Mouse (Mus musculus) lung, embryonic 14.5 days (tissue): Measurements from ENCODE around the gene Cd9. TPM values are rescaled to one million over a fixed set of nuclear protein-coding genes. Genes with fewer than 3 reads are reported as not detected.

Experiments used
- ATAC-seq: fragments of 200-750 bp; cut with Nextera tagmentation; 2 replicates; pipeline ENCODE4 v1.8.0; 2017; ENCODE audit warnings: mild to moderate bottlenecking, moderate TSS enrichment, moderate library complexity; ENCODE audit not compliant: insufficient read depth
- DNase-seq: peaks from one replicate; pipeline ENCODE4 v3.0.0-alpha.2; 2015
- H3K27ac ChIP-seq: fragments of 300-500 bp; sonication (generic); 2 replicates; pipeline ENCODE4 v1.5.1; 2014; ENCODE audit warnings: low read depth, mild to moderate bottlenecking, moderate library complexity
- H3K27me3 ChIP-seq: fragments of 300-500 bp; sonication (generic); 2 replicates; pipeline ENCODE4 v1.6.1; 2014; ENCODE audit warnings: low read length, control low read depth; ENCODE audit not compliant: insufficient read depth
- H3K36me3 ChIP-seq: fragments of 300-500 bp; sonication (generic); 2 replicates; pipeline ENCODE4 v1.6.1; 2014; ENCODE audit warnings: control low read depth; ENCODE audit not compliant: insufficient read depth
- H3K4me1 ChIP-seq: fragments of 300-500 bp; sonication (generic); 2 replicates; pipeline ENCODE4 v1.6.1; 2014; ENCODE audit warnings: antibody characterized with exemption, control low read depth; ENCODE audit not compliant: insufficient read depth
- H3K4me2 ChIP-seq: fragments of 300-500 bp; sonication (generic); 2 replicates; pipeline ENCODE4 v1.6.1; 2014; ENCODE audit warnings: mild to moderate bottlenecking
- H3K4me3 ChIP-seq: fragments of 300-500 bp; sonication (generic); 2 replicates; pipeline ENCODE4 v1.5.1; 2014; ENCODE audit warnings: low read depth, low read length
- H3K9ac ChIP-seq: fragments of 300-500 bp; sonication (generic); 2 replicates; pipeline ENCODE4 v1.6.1; 2014
- H3K9me3 ChIP-seq: fragments of 300-500 bp; sonication (generic); 2 replicates; pipeline ENCODE4 v1.6.1; 2016; ENCODE audit warnings: low read depth, low read length, control low read depth
- CTCF ChIP-seq: IDR thresholded peaks from 2 replicates; pipeline ENCODE4 v1.5.1; 2016; ENCODE audit warnings: antibody characterized with exemption, low read depth
- WGBS: fragments of 180-500 bp; shearing (Covaris S2); extraction: QIAGEN DNeasy Blood & Tissue Kit; methylation state at CpG from one replicate; pipeline ENCODE4 v1.1.7; 2014; 5-methylcytosine and 5-hydroxymethylcytosine counted together
- polyA plus RNA-seq: library from polyadenylated mRNA; unstranded; fragments of >200 nt; fragmentation: Nextera tagmentation; extraction: Ambion mirVana; gene quantifications from 2 replicates; pipeline ENCODE4 v1.2.1, GENCODE M21; 2014

Gene Cd9
- polyA plus RNA-seq, 1 experiment from 2014 or later: 128 TPM

DNA sequence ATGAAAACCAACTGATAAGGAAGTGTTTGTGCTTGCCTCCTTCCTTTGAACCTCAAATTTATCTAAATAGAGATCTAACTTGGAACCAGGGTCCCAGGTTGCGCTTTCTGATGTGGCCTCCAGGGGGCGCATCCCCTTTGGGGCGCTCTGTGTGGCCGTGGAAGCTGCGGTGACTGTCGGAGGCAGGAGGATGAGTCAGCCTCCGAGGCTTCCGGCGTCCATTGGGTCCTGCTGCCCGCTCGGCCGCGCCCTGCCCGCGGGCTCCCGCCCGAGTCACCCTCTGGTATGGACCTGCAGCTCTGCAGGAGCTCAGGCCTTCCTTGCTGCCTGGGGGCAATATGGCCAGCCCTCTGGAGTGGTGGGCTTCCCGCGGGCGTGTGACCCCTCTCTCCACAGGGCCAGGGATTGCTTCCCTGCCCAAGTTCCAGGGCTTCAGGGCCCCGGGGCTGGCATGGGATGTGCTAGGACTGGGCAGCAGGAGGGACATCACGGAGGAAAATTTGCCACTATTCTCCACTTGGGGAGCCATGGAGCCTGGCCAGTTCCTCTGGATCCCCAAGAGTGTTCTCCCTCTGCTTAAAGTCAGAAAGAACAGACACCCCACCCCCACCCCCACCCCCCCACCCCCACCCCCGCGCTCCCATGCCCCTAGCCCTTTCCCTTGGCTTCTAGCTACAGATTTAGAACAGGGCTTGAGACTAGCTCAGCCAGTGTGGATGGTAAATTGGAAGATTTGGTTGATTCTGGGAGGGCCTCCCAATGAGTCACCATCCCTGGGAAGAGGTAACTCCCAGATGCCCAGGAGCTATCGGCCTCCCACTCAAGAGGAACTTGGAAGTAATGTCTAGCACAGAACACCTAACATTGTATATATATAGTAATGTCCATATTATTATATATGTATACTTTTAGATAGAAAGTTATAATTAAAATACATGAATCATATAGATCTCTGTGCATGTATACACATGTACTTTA lies 67.9 kb downstream of the Cd9 start:
- Histone ChIP-seq H3K4me1 (peaks cover 3% of the 10 kb centered on the region; the same call in 1 of the 2 replicates), H3K4me3 (peak overlapping the region; percentile 45), H3K9me3 (no peaks in the 10 kb centered on the region), H3K36me3 (no peaks in the 10 kb centered on the region), H3K4me2 (peak overlapping the region; percentile 88), H3K9ac (peak overlapping the region; percentile 59), H3K27me3 (no peaks in the 10 kb centered on the region), H3K27ac (peak overlapping the region; percentile 69; the same call in 1 of the 2 replicates)
- 2% methylated on average over 25 of the region's 25 CpGs for WGBS
- ATAC-seq (peak; percentile 87), DNase-seq (peak; percentile 91)
- TF ChIP-seq CTCF: peak; percentile 92

DNA sequence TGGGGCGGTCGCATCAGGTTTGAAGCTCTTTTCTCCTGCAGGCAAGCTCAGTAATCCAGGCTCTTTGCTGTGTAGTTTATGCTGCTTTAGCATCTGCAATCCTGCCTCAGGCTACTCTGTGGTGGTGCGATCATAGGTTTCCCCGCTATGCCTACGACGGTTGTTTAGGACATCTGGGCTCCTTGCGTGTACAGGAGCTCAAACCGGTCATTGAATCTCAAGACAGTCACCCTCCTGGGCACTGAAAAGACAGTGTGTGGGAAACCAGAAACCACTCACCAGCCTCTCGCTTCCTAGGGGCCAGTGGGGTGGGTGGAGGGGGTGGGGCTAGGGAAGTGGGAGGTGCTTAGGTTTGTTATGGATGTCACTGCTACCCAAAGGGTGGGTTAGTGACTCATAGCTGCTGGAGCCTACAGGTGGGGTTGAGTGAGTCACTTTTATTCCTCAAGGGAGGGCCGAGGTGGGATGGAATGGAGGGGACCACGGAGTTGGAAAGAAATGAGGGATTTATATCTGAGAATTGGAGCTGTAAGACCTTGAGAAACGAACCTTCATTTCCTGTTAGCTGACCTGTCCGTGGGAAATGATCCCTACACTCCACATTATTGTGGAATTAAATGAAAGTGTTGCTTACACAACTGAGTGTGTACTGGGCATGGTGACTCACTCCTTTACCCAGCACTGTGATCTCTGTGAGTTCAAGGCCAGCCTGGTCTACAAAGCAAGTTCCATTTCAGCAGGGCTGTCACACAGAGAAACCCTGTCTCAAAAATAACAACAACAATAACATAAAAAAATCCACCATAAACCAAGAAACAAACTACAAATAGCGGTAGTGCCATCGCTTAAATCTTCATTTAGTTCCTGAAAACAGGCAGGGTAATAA lies 69.1 kb downstream of the Cd9 start:
- Histone ChIP-seq H3K9me3 (no peaks in the 10 kb centered on the region), H3K27me3 (no peaks in the 10 kb centered on the region), H3K27ac (no peak overlapping the region), H3K4me1 (peaks cover 3% of the 10 kb centered on the region; the same call in 1 of the 2 replicates), H3K9ac (no peak overlapping the region), H3K4me2 (no peak overlapping the region), H3K4me3 (no peak overlapping the region), H3K36me3 (no peaks in the 10 kb centered on the region)
- no peak for ATAC-seq
- 57% methylated on average over 15 of the region's 15 CpGs for WGBS
- TF ChIP-seq CTCF: no peak
- DNase-seq: no peak

DNA sequence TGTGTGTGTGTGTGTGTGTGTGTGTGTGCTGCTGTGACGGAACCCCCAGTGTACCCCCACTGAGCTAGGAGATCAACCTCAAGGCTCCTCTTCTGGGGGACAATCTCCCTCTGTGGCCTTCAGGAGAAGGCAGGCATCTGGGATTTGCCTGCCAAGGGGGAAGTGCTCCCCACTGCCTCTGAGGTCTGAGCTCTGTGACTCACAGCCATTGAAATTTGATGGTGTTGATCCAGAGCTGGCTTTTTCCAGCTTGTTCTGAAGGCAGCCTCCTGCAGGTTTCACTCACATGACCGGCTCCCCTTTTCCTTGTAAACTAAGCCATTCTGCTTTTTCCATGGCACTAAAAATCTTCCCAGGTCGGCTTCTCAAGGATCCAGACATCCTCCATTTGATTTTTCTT lies 70.4 kb downstream of the Cd9 start:
- Histone ChIP-seq H3K4me2 (no peak overlapping the region), H3K36me3 (no peaks in the 10 kb centered on the region), H3K9me3 (no peaks in the 10 kb centered on the region), H3K27ac (no peak overlapping the region), H3K9ac (no peak overlapping the region), H3K4me1 (peaks cover 3% of the 10 kb centered on the region; the same call in 1 of the 2 replicates), H3K27me3 (no peaks in the 10 kb centered on the region), H3K4me3 (no peak overlapping the region)
- ATAC-seq (no peak), DNase-seq (no peak)
- no peak for TF ChIP-seq CTCF
- 68% methylated on average over 3 of the region's 3 CpGs for WGBS

DNA sequence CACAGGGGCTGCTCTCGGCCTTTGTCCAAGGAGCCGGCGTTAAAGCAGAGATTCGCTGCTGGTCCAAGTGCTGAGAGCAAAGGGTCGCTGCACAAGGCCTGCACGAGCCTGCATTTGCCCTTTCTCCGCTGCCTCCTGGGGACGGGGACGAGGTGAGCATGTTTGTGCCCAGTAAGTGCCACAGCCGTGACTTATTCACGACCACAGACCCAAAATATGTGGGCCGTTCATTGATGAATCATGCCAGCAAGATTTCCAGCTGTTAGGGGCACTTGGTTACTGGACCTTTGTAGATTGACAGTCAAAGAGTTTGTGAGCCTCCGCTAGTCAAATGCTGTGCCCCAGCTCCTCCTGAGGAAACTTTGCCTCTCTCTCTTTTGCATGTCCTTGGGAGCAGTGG lies 71.1 kb downstream of the Cd9 start:
- DNase-seq (no peak), ATAC-seq (no peak)
- Histone ChIP-seq H3K4me1 (peaks cover 3% of the 10 kb centered on the region; the same call in 1 of the 2 replicates), H3K27me3 (no peaks in the 10 kb centered on the region), H3K9ac (no peak overlapping the region), H3K9me3 (no peaks in the 10 kb centered on the region), H3K27ac (no peak overlapping the region), H3K36me3 (no peaks in the 10 kb centered on the region), H3K4me2 (no peak overlapping the region), H3K4me3 (no peak overlapping the region)
- no peak for TF ChIP-seq CTCF
- 51% methylated on average over 13 of the region's 13 CpGs for WGBS

GRCm38 (mm10) chr6:125423099-125423498 lies 71.5 kb downstream of the Cd9 start:
- H3K9ac ChIP-seq: no peak overlapping the region
- DNase-seq (no peak), ATAC-seq (no peak)
- no peak overlapping the region for H3K27ac ChIP-seq
- no peak overlapping the region for H3K4me3 ChIP-seq
- H3K4me1 ChIP-seq: peaks cover 3% of the 10 kb centered on the region; the same call in 1 of the 2 replicates
- H3K4me2 ChIP-seq: peak overlapping the region; percentile 55
- no peaks in the 10 kb centered on the region for H3K9me3 ChIP-seq
- H3K36me3 ChIP-seq: no peaks in the 10 kb centered on the region
- TF ChIP-seq CTCF: no peak
- no peaks in the 10 kb centered on the region for H3K27me3 ChIP-seq
- 35% methylated on average over 3 of the region's 3 CpGs for WGBS

DNA sequence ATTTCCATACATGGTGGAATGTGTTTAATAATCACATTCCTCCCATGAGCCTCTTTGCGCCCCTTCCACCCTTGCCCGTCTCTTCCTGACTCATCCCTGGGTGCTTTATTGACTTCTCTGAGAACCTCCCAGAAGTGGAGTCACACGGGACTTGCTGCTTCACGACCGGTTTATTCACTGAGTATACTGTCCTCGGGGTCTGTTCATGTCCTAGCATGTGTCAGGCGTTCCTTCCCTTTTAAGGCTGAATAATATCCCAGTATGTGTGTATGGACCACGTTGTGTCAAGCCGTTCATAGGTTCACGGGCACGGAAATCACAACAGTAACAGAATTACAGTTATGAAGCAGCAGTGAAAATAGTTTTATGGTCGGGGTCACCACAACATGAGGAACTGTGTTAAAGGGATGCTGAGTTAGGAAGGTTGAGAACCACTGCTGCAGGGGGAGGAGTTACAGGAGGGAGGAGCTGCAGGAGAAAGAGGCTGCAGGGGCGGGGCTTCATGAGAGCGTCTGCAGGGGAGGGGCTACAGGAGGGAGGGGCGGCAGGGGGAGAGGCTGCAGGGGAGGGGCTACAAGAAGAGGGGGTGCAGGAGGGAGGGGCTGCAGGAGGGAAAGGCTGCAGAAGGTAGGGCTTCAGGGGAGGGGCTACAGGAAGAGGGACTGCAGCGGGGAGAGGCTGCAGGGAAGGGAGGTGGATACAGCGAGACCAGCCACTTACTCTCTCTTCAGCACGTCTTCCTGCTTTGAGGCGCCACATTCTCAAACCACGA lies 72.4 kb downstream of the Cd9 start:
- ATAC-seq: peak; percentile 46
- peak; percentile 83 for DNase-seq
- Histone ChIP-seq H3K27me3 (no peaks in the 10 kb centered on the region), H3K9me3 (no peaks in the 10 kb centered on the region), H3K4me2 (peak overlapping the region; percentile 55), H3K27ac (no peak overlapping the region), H3K36me3 (no peaks in the 10 kb centered on the region), H3K4me3 (peak overlapping the region; percentile 18), H3K4me1 (peaks cover 3% of the 10 kb centered on the region; the same call in 1 of the 2 replicates), H3K9ac (no peak overlapping the region)
- TF ChIP-seq CTCF: no peak
- 20% methylated on average over 20 of the region's 20 CpGs for WGBS
